Mouse (Mus musculus) liver, embryonic 15.5 days (tissue): ENCODE data around the gene C1qtnf9. TPM values are rescaled to one million over a fixed set of nuclear protein-coding genes. Genes with fewer than 3 reads are reported as not detected.

Source experiments
- ATAC-seq: fragments of 200-750 bp; cut with Nextera tagmentation; 2 replicates; pipeline ENCODE4 v1.8.0; 2017; ENCODE audit warnings: moderate number of reproducible peaks, mild to moderate bottlenecking, moderate library complexity; ENCODE audit not compliant: insufficient read depth
- H3K27ac ChIP-seq: fragments of 300-500 bp; sonication (generic); replicated peaks from 2 replicates; pipeline ENCODE4 v1.5.1; 2015; ENCODE audit warnings: mild to moderate bottlenecking, inconsistent platforms
- H3K27me3 ChIP-seq: fragments of 300-500 bp; sonication (generic); 2 replicates; pipeline ENCODE4 v1.6.1; 2015; ENCODE audit warnings: mild to moderate bottlenecking, inconsistent platforms
- H3K36me3 ChIP-seq: fragments of 300-500 bp; sonication (generic); replicated peaks from 2 replicates; pipeline ENCODE4 v1.6.1; 2015; ENCODE audit warnings: moderate library complexity, mild to moderate bottlenecking, inconsistent platforms
- H3K4me1 ChIP-seq: fragments of 300-500 bp; sonication (generic); replicated peaks from 2 replicates; pipeline ENCODE4 v1.6.1; 2015; ENCODE audit warnings: inconsistent platforms
- H3K4me2 ChIP-seq: fragments of 300-500 bp; sonication (generic); 2 replicates; pipeline ENCODE4 v1.6.1; 2015; ENCODE audit warnings: moderate library complexity, mild to moderate bottlenecking, inconsistent platforms
- H3K4me3 ChIP-seq: fragments of 300-500 bp; sonication (generic); replicated peaks from 2 replicates; pipeline ENCODE4 v1.5.1; 2015; ENCODE audit warnings: mild to moderate bottlenecking, inconsistent platforms
- H3K9ac ChIP-seq: fragments of 300-500 bp; sonication (generic); 2 replicates; pipeline ENCODE4 v1.6.1; 2015; ENCODE audit warnings: moderate library complexity, mild to moderate bottlenecking, inconsistent platforms
- H3K9me3 ChIP-seq: fragments of 300-500 bp; sonication (generic); replicated peaks from 2 replicates; pipeline ENCODE4 v1.6.1; 2016; ENCODE audit warnings: inconsistent platforms
- WGBS: fragments of 180-500 bp; shearing (Covaris S2); methylation state at CpG from one replicate; pipeline ENCODE4 v1.1.7; 2015; ENCODE audit warnings: mixed read lengths; ENCODE audit not compliant: insufficient replicate concordance; 5-methylcytosine and 5-hydroxymethylcytosine counted together
- polyA plus RNA-seq: library from polyadenylated mRNA; unstranded; fragments of >200 nt; fragmentation: Nextera tagmentation; extraction: Ambion mirVana; gene quantifications from 2 replicates; pipeline ENCODE4 v1.2.1, GENCODE M21; 2015

Gene C1qtnf9
- polyA plus RNA-seq, 1 experiment from 2014 or later = 0.17 TPM

DNA sequence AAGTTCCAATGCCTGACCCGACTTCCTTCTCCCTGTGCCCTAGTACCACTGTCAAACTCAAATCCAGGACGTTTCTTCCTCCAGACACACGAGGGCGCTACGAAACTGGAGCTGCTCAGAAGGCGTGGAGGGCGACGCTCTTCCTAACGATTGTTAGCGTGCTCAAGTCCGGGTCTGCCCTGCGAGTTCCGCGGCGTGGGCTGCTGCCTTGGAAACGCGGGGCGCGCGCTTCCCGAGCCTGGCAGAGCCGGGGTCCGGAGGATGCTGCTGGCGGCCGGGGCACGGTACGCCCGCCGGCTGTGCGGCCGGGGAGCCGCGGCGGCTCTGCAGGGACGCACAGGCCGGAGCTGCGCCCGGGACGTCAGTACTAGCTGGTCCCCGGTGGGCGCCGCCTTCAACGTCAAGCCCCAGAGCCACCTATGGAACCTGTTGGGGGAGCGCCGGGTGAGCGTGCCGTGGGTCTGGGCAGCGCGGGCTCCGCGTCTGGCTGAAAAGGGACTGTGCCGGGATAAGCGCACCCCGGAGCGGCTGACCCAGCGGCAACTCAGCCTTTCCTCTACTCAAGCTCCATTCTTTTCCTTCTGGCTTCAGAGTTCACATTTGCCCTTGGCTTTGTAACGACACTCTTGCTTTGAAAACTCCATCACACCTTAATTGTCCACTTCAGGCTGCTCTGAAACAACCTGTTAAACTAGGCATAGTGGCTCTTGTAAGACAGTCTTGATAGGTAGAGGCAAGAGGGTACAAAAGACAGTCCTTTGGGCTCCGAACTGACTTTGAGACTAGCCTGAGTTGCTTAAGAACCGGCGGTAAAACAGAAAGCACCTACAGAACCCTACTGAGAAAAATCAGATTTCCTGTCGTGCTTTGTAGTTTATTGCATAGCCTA lies 16.7 kb downstream of the C1qtnf9 start, which contains the start of gene Mipep:
TSS of gene Mipep (plus strand) at position 147 of the 889 bp plus-strand sequence.
- H3K9ac ChIP-seq = peak within 1 kb of the TSS; percentile 76
- peak within 1 kb of the TSS; percentile 76 for H3K4me2 ChIP-seq
- ATAC-seq = peak; percentile 81
- WGBS = under 1% methylated on average over 61 of the region's 61 CpGs
- H3K27me3 ChIP-seq = peaks cover 6% of the 10 kb centered on the region
- 0 out of 2 replicates have a peak within 1 kb of the TSS, but pooled peaks have one; percentile 16 for H3K27ac ChIP-seq
- H3K4me3 ChIP-seq = peak within 1 kb of the TSS; percentile 87
- H3K9me3 ChIP-seq = no peaks in the 10 kb centered on the region
- peaks cover 21% of the 10 kb centered on the region for H3K4me1 ChIP-seq
- 0 out of 2 replicates have a peak, but pooled peaks cover 3% of the 10 kb centered on the region for H3K36me3 ChIP-seq

DNA sequence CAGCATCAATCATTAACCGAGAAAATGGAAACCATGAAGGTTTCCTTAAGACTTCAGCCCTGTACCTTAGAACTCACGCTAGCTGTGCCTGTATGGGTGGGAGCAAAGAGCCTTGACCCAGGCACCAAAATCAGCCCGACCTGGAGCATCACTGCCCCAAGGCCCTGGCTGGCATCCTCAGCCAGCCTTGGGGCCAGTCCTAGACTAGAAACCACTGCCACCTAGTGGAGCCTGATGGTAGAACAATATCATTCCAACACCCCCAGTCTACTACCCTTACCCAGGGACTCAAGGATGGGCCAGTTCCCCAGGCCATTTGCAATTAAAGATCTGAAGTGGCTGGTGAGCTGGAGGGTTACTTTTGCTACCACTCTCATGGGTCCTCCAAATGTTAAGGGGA lies 22.2 kb downstream of the C1qtnf9 start:
- Histone ChIP-seq H3K9ac (no peak overlapping the region), H3K4me1 (peaks cover 6% of the 10 kb centered on the region), H3K4me3 (no peak overlapping the region), H3K4me2 (no peak overlapping the region), H3K27ac (no peak overlapping the region), H3K27me3 (no peaks in the 10 kb centered on the region), H3K9me3 (no peaks in the 10 kb centered on the region), H3K36me3 (peaks cover 24% of the 10 kb centered on the region)
- WGBS = 38% methylated on average over 3 of the region's 3 CpGs
- ATAC-seq = no peak

DNA sequence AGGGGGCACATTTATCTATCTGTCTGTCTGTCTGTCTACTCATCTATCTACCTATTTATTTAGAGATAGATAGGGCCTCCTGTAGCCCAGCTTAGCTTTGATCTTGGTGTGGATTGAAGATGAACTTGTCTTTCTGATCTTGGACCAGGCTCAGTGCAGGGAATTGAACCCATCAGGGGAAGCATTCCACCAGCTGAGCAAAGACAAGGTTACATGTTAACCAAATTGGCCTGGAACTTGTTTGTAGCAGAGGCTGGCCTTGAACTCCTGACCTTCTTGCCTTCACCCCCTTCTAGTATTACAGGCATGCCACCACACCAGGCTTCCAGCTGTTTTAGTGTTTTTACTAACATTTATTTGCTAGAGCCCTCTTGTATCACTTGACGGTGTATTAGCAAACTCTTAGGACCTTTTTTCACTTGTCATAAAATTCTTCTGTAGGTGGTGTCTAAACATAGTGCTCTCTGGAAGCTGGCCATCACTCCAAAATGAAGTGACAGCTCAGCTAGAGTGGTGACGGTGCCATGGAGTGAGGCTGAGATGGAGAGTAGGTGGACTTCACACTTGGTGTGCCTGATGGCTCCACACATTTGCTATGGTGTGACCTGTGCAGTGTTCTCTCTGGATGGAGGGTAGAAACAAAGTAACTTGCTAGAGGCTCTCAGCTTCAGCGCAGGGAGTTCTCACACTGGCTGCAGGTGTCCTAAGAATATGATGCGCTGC lies 28.8 kb downstream of the C1qtnf9 start:
- 68% methylated on average over 4 of the region's 4 CpGs for WGBS
- no peak overlapping the region for H3K9ac ChIP-seq
- H3K4me2 ChIP-seq = no peak overlapping the region
- no peaks in the 10 kb centered on the region; the same call in 1 of the 2 replicates for H3K4me1 ChIP-seq
- no peaks in the 10 kb centered on the region for H3K9me3 ChIP-seq
- no peaks in the 10 kb centered on the region for H3K27me3 ChIP-seq
- H3K4me3 ChIP-seq = no peak overlapping the region
- peaks cover 14% of the 10 kb centered on the region for H3K36me3 ChIP-seq
- no peak overlapping the region for H3K27ac ChIP-seq
- ATAC-seq = peak; percentile 44

DNA sequence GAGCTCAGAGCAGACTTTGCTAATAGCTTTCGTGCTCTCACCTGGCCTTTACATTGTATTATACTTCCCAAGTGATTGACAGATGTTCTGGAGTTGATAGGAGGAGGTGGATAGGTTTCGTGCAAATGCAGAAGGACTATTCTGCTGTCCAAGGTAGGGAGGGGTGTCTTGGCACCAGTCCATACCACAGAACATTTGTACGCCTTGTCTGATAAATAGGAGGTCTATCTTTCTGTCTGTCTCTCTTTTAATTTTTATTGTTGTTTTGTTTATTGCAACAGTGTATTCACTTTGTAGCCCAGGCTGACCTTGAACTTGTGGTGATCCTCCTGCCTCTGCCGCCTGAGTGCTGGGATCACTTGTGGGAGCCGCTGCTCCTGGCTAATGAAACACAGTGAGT lies 29.7 kb downstream of the C1qtnf9 start:
- WGBS = 60% methylated on average over 5 of the region's 5 CpGs
- Histone ChIP-seq H3K4me2 (no peak overlapping the region), H3K4me3 (no peak overlapping the region), H3K36me3 (peaks cover 9% of the 10 kb centered on the region; the same call in 1 of the 2 replicates), H3K27ac (no peak overlapping the region), H3K27me3 (no peaks in the 10 kb centered on the region), H3K4me1 (no peaks in the 10 kb centered on the region; the same call in 1 of the 2 replicates), H3K9ac (no peak overlapping the region), H3K9me3 (no peaks in the 10 kb centered on the region)
- no peak for ATAC-seq

DNA sequence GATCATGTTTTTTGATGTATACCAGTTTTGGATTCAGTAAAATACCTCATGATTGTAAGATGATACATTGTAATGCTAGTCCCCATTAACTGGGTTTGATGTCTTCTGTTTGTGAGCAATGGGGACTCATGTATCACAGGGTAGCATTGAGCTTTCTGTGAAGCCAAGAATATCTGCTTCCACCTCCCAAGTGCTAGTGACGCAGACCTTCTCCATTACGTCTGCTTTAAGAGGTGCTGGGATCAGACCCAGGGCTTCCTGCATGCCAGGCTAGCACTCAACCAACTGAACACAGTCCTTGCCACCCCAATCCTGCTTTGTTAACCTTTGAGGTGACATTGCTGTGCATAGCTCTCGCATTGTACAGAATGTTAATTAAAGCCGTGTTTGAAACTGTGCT lies 30.8 kb downstream of the C1qtnf9 start:
- Histone ChIP-seq H3K4me3 (no peak overlapping the region), H3K27ac (no peak overlapping the region), H3K9me3 (no peaks in the 10 kb centered on the region), H3K4me1 (no peaks in the 10 kb centered on the region; the same call in 1 of the 2 replicates), H3K4me2 (no peak overlapping the region), H3K36me3 (peaks cover 11% of the 10 kb centered on the region; the same call in 1 of the 2 replicates), H3K27me3 (no peaks in the 10 kb centered on the region), H3K9ac (no peak overlapping the region)
- WGBS = 87% methylated on average over 4 of the region's 4 CpGs
- ATAC-seq = no peak

DNA sequence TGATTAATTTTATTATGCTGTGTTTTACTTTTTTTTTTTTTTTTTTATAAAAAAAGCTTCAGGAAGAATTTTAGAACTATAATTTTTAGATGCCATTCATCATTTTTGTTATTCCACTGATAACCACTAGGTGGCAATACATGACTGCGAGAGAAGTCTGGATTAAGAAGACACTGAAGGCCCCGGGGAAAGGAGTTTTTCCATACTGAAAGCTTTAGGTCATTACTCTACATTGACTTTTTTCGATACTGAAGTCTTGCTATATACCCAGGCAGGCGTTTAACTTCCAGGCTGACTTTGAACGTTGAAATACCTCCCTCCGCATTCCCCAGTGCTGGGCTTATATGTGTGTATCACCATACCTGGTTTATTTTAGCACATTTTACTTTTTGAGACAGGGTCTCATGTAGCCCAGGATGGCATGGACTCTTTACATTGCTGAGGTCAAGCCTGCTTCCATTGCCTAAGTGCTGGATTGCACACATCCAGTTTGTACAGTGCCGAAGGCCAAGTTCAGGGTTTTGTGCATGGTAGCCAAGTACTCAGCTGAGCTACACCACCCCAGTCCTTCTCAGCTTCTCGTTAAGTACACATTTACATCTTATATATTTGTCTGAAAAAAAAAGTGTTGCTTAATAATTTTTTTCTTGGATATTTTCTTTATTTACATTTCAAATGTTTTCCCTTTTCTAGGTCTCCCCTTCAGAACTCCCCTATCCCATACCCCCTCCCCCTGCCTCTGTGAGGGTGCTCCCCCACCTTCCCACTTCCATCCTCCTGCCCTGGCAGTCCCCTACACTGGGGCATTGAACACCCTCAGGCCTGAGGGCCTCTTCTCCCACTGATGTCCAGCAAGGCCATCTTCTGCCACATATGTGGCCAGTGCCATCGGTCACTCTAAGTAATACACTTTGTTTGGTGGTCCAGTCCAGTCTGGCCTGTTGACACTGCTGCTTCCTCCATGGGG lies 32.1 kb downstream of the C1qtnf9 start:
- no peaks in the 10 kb centered on the region for H3K9me3 ChIP-seq
- H3K36me3 ChIP-seq = peaks cover 11% of the 10 kb centered on the region; the same call in 1 of the 2 replicates
- no peak overlapping the region for H3K4me2 ChIP-seq
- no peaks in the 10 kb centered on the region for H3K27me3 ChIP-seq
- H3K27ac ChIP-seq = no peak overlapping the region
- no peak overlapping the region for H3K9ac ChIP-seq
- no peak for ATAC-seq
- no peaks in the 10 kb centered on the region; the same call in 1 of the 2 replicates for H3K4me1 ChIP-seq
- WGBS = 44% methylated on average over 9 of the region's 9 CpGs
- no peak overlapping the region for H3K4me3 ChIP-seq

DNA sequence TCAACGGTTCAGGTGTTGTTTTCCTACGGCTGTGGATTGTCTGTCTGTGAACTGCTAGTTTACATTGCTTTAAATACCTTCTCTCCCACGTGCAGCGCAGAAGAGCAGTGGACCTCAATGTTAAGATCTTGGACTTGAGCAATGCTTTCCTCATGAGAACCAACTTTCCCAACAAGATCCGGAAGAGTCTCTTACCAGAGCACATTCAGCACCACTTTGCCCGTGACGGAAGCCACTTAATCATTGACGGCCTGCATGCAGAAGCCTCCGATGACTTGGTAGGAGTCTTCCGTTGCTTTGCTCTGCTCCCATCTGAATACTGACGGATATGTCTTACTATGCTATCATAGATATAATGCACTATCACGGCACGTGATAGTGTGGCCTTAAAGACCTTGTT lies 34.1 kb downstream of the C1qtnf9 start:
- no peak for ATAC-seq
- WGBS = 82% methylated on average over 13 of the region's 13 CpGs
- H3K9me3 ChIP-seq = no peaks in the 10 kb centered on the region
- no peak overlapping the region for H3K27ac ChIP-seq
- H3K9ac ChIP-seq = no peak overlapping the region
- H3K36me3 ChIP-seq = peaks cover 8% of the 10 kb centered on the region; the same call in 1 of the 2 replicates
- H3K4me1 ChIP-seq = no peaks in the 10 kb centered on the region; the same call in none of the 2 replicates
- no peaks in the 10 kb centered on the region for H3K27me3 ChIP-seq
- no peak overlapping the region for H3K4me2 ChIP-seq
- H3K4me3 ChIP-seq = no peak overlapping the region

DNA sequence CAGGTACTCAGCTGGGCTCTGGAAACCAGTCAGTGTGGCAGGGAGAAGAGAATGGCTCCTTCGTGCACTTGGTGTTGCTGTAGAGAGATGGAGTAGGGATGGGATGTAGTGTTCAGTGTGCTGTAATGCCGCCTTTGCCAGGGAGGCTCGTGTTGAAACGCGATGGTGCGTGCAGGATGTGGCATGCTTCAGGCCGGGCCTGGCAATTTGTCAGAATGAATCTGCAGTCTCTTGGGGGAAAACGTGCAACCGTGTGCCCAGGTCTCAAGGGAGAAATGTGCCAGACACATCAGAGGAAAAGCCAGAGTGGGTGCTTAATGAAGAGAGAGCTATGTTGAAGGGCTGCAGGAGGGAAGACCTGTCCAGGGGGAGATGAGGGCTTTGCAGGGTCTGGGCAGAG lies 37.0 kb downstream of the C1qtnf9 start:
- no peak overlapping the region for H3K9ac ChIP-seq
- WGBS = 83% methylated on average over 9 of the region's 9 CpGs

DNA sequence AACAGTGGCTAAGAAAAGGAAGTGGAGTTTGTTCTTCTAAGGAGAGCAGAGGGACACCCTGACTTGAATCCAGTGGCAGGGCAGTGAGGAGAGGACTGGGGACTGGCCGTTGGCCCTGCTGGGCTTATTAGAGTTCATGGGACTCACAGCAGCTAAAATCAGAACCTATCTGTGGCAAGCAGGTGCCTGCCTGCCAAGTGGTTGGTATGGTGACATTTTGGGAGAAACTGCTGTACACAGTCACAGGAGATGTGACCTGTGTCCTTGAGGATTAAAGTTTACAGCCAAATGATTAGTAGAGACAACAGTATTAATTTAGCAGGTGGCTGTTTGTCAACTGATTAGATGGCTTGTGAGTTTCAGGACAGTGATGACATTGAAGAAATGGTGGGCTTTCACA lies 37.9 kb downstream of the C1qtnf9 start:
- Histone ChIP-seq H3K36me3 (peaks cover 4% of the 10 kb centered on the region; the same call in 1 of the 2 replicates), H3K4me1 (no peaks in the 10 kb centered on the region; the same call in 1 of the 2 replicates)
- 56% methylated on average over 1 of the region's 1 CpGs for WGBS

More for the DNA sequence above, 37.0 kb downstream of the C1qtnf9 start:
- Histone ChIP-seq H3K4me3 (no peak overlapping the region), H3K36me3 (peaks cover 4% of the 10 kb centered on the region; the same call in 1 of the 2 replicates), H3K9me3 (no peaks in the 10 kb centered on the region), H3K4me1 (no peaks in the 10 kb centered on the region; the same call in 1 of the 2 replicates), H3K4me2 (no peak overlapping the region), H3K27ac (no peak overlapping the region), H3K27me3 (no peaks in the 10 kb centered on the region)
- no peak for ATAC-seq

DNA sequence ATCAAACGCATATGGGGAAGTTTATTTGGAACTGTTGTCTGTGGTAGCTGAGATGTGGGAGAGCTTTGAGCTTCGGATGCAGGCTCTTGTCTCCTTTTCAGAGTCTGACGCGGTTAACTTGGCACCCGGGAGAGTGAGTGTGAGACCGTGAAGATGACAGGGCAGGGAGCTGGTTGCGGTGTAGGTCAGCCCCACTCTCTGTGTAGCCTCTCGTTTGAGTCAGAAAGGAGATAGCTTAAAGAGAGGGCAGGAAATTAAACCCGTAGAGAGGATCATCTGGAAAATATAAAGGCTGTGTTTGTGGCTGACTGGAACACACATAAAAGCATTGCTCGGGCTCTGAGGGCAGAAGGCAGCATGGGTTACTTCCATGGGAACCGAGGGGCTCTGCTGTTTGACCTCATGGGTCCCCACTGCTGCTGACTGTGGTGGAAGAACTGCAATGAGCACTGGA lies 39.0 kb downstream of the C1qtnf9 start:
- H3K4me2 ChIP-seq = no peak overlapping the region
- H3K36me3 ChIP-seq = peaks cover 4% of the 10 kb centered on the region; the same call in 1 of the 2 replicates
- no peak for ATAC-seq
- H3K9ac ChIP-seq = no peak overlapping the region
- 65% methylated on average over 11 of the region's 11 CpGs for WGBS
- H3K27ac ChIP-seq = no peak overlapping the region
- H3K4me1 ChIP-seq = no peaks in the 10 kb centered on the region; the same call in 1 of the 2 replicates
- no peaks in the 10 kb centered on the region for H3K9me3 ChIP-seq
- no peak overlapping the region for H3K4me3 ChIP-seq
- H3K27me3 ChIP-seq = no peaks in the 10 kb centered on the region

More for the DNA sequence above, 37.9 kb downstream of the C1qtnf9 start:
- H3K4me3 ChIP-seq = no peak overlapping the region
- H3K9me3 ChIP-seq = no peaks in the 10 kb centered on the region
- H3K4me2 ChIP-seq = no peak overlapping the region
- H3K27me3 ChIP-seq = no peaks in the 10 kb centered on the region
- no peak overlapping the region for H3K9ac ChIP-seq
- H3K27ac ChIP-seq = no peak overlapping the region
- no peak for ATAC-seq
